Mouse (Mus musculus): ENCODE data around the gene Cd180. TPM values are rescaled to one million over a fixed set of nuclear protein-coding genes. Genes with fewer than 3 reads are reported as not detected.
"Not testable (repeated sequence)": the region's sequence is repeated elsewhere in the genome, so short reads cannot be mapped to it uniquely, and the experiment has no call there.

The Cd180 gene
- polyA plus RNA-seq, 1 experiment from 2014 or later: 0.63 TPM

- H3K9me3 ChIP-seq: no peaks in the 10 kb centered on the region
- H3K36me3 ChIP-seq: no peaks in the 10 kb centered on the region
- ATAC-seq (ENCODE audit: insufficient read depth, low FRiP score, low read depth): no peak; the same call in 1 of the 2 replicates
- WGBS: 60% methylated on average over 12 of the region's 12 CpGs
- H3K27ac ChIP-seq: no peak overlapping the region
- H3K9ac ChIP-seq: no peak overlapping the region
- H3K4me1 ChIP-seq: peaks cover 11% of the 10 kb centered on the region
- peak overlapping the region; percentile 21; the same call in 1 of the 2 replicates for H3K4me2 ChIP-seq
- no peak overlapping the region for H3K4me3 ChIP-seq (replicated peaks)
- no peaks in the 10 kb centered on the region for H3K27me3 ChIP-seq (replicated peaks)
These were observed 28.3 kb upstream of the Cd180 start for GRCm38 (mm10) chr13:102664843-102665587.

- Histone ChIP-seq H3K4me2 (peak overlapping the region; percentile 21; the same call in 1 of the 2 replicates), H3K4me1 (peaks cover 14% of the 10 kb centered on the region), H3K4me3 (replicated peaks) (no peak overlapping the region), H3K9me3 (no peaks in the 10 kb centered on the region), H3K27me3 (replicated peaks) (no peaks in the 10 kb centered on the region), H3K36me3 (no peaks in the 10 kb centered on the region), H3K9ac (no peak overlapping the region), H3K27ac (no peak overlapping the region)
- ATAC-seq (ENCODE audit: insufficient read depth, low FRiP score, low read depth): no peak
- 54% methylated on average over 18 of the region's 18 CpGs for WGBS
These were observed 27.6 kb upstream of the Cd180 start for GRCm38 (mm10) chr13:102665588-102666232.

- no peak overlapping the region for H3K27ac ChIP-seq
- peaks cover 14% of the 10 kb centered on the region for H3K4me1 ChIP-seq
- H3K9me3 ChIP-seq: no peaks in the 10 kb centered on the region
- H3K27me3 ChIP-seq (replicated peaks): no peaks in the 10 kb centered on the region
- no peak overlapping the region for H3K4me3 ChIP-seq (replicated peaks)
- H3K4me2 ChIP-seq: no peak overlapping the region
- no peaks in the 10 kb centered on the region for H3K36me3 ChIP-seq
- no peak overlapping the region for H3K9ac ChIP-seq
- WGBS: 82% methylated on average over 12 of the region's 12 CpGs
- no peak for ATAC-seq (ENCODE audit: insufficient read depth, low FRiP score, low read depth)
These were observed 27.1 kb upstream of the Cd180 start for GRCm38 (mm10) chr13:102666233-102666614.

- Histone ChIP-seq H3K4me2 (no peak overlapping the region), H3K9me3 (no peaks in the 10 kb centered on the region), H3K9ac (no peak overlapping the region), H3K4me3 (replicated peaks) (no peak overlapping the region), H3K27me3 (replicated peaks) (no peaks in the 10 kb centered on the region), H3K4me1 (peaks cover 14% of the 10 kb centered on the region), H3K27ac (no peak overlapping the region), H3K36me3 (no peaks in the 10 kb centered on the region)
- 65% methylated on average over 4 of the region's 4 CpGs for WGBS
- no peak for ATAC-seq (ENCODE audit: insufficient read depth, low FRiP score, low read depth)
These were observed 26.6 kb upstream of the Cd180 start for GRCm38 (mm10) chr13:102666731-102667130.

- WGBS: 84% methylated on average over 4 of the region's 4 CpGs
- peaks cover 14% of the 10 kb centered on the region for H3K4me1 ChIP-seq
- no peak for ATAC-seq (ENCODE audit: insufficient read depth, low FRiP score, low read depth)
These were observed 26.0 kb upstream of the Cd180 start for GRCm38 (mm10) chr13:102667401-102667800.

GRCm38 (mm10) chr13:102667842-102668241 lies 25.5 kb upstream of the Cd180 start:
- Histone ChIP-seq H3K9me3 (no peaks in the 10 kb centered on the region), H3K4me1 (peaks cover 14% of the 10 kb centered on the region), H3K36me3 (no peaks in the 10 kb centered on the region), H3K4me3 (replicated peaks) (no peak overlapping the region), H3K27me3 (replicated peaks) (no peaks in the 10 kb centered on the region), H3K9ac (no peak overlapping the region), H3K27ac (no peak overlapping the region), H3K4me2 (no peak overlapping the region)
- 85% methylated on average over 9 of the region's 9 CpGs for whole genome bisulfite sequencing
- no peak for ATAC-seq (ENCODE audit: insufficient read depth, low FRiP score, low read depth)

More at GRCm38 (mm10) chr13:102667401-102667800, 26.0 kb upstream of the Cd180 start:
- Histone ChIP-seq H3K4me3 (replicated peaks) (no peak overlapping the region), H3K36me3 (no peaks in the 10 kb centered on the region), H3K4me2 (no peak overlapping the region), H3K9me3 (no peaks in the 10 kb centered on the region), H3K27ac (no peak overlapping the region), H3K9ac (no peak overlapping the region), H3K27me3 (replicated peaks) (no peaks in the 10 kb centered on the region)

GRCm38 (mm10) chr13:102668933-102669332 lies 24.4 kb upstream of the Cd180 start:
- ATAC-seq (ENCODE audit: insufficient read depth, low FRiP score, low read depth): no peak
- Histone ChIP-seq H3K4me2 (no peak overlapping the region), H3K36me3 (no peaks in the 10 kb centered on the region), H3K9me3 (no peaks in the 10 kb centered on the region), H3K4me3 (replicated peaks) (no peak overlapping the region), H3K27me3 (replicated peaks) (no peaks in the 10 kb centered on the region), H3K9ac (no peak overlapping the region), H3K4me1 (peaks cover 14% of the 10 kb centered on the region), H3K27ac (no peak overlapping the region)
- WGBS: 78% methylated on average over 6 of the region's 6 CpGs

- no peak for ATAC-seq (ENCODE audit: insufficient read depth, low FRiP score, low read depth)
These were observed 23.7 kb upstream of the Cd180 start for GRCm38 (mm10) chr13:102669522-102670256.

GRCm38 (mm10) chr13:102670503-102670902 lies 22.9 kb upstream of the Cd180 start:
- peak; percentile 47; the same call in 1 of the 2 replicates for ATAC-seq (ENCODE audit: insufficient read depth, low FRiP score, low read depth)
- Histone ChIP-seq H3K27ac (no peak overlapping the region), H3K9me3 (no peaks in the 10 kb centered on the region), H3K9ac (no peak overlapping the region), H3K4me2 (no peak overlapping the region), H3K27me3 (replicated peaks) (no peaks in the 10 kb centered on the region), H3K4me1 (peaks cover 14% of the 10 kb centered on the region), H3K4me3 (replicated peaks) (no peak overlapping the region), H3K36me3 (no peaks in the 10 kb centered on the region)
- 58% methylated on average over 7 of the region's 7 CpGs for WGBS

More at GRCm38 (mm10) chr13:102669522-102670256, 23.7 kb upstream of the Cd180 start:
- Histone ChIP-seq H3K9me3 (no peaks in the 10 kb centered on the region), H3K4me1 (peaks cover 14% of the 10 kb centered on the region), H3K9ac (no peak overlapping the region), H3K36me3 (no peaks in the 10 kb centered on the region), H3K27ac (no peak overlapping the region), H3K27me3 (replicated peaks) (no peaks in the 10 kb centered on the region), H3K4me3 (replicated peaks) (no peak overlapping the region), H3K4me2 (no peak overlapping the region)
- WGBS: 35% methylated on average over 14 of the region's 14 CpGs

- Histone ChIP-seq H3K9ac (no peak overlapping the region), H3K27ac (no peak overlapping the region), H3K27me3 (replicated peaks) (no peaks in the 10 kb centered on the region), H3K36me3 (no peaks in the 10 kb centered on the region), H3K4me3 (replicated peaks) (no peak overlapping the region), H3K4me2 (no peak overlapping the region), H3K9me3 (no peaks in the 10 kb centered on the region), H3K4me1 (peaks cover 13% of the 10 kb centered on the region)
- WGBS: 83% methylated on average over 3 of the region's 3 CpGs
- no peak for ATAC-seq (ENCODE audit: insufficient read depth, low FRiP score, low read depth)
These were observed 19.3 kb upstream of the Cd180 start for GRCm38 (mm10) chr13:102674083-102674482.

GRCm38 (mm10) chr13:102677602-102678001 lies 15.8 kb upstream of the Cd180 start:
- not testable (repeated sequence) for H3K27ac ChIP-seq; H3K4me1 ChIP-seq; H3K36me3 ChIP-seq; H3K4me2 ChIP-seq; H3K27me3 ChIP-seq (replicated peaks); H3K9me3 ChIP-seq; H3K9ac ChIP-seq; ATAC-seq (ENCODE audit: insufficient read depth, low FRiP score, low read depth); H3K4me3 ChIP-seq (replicated peaks)
- WGBS: 84% methylated on average over 4 of the region's 4 CpGs

GRCm38 (mm10) chr13:102678482-102678881 lies 14.9 kb upstream of the Cd180 start:
- Histone ChIP-seq H3K4me3 (replicated peaks) (no peak overlapping the region), H3K9ac (no peak overlapping the region), H3K4me2 (no peak overlapping the region), H3K36me3 (no peaks in the 10 kb centered on the region), H3K27me3 (replicated peaks) (no peaks in the 10 kb centered on the region), H3K9me3 (no peaks in the 10 kb centered on the region), H3K4me1 (no peaks in the 10 kb centered on the region), H3K27ac (no peak overlapping the region)
- ATAC-seq (ENCODE audit: insufficient read depth, low FRiP score, low read depth): peak; percentile 50; the same call in 1 of the 2 replicates
- WGBS: 8% methylated on average over 2 of the region's 2 CpGs
